Mouse (Mus musculus) embryonic facial prominence, embryonic 15.5 days (tissue): Measurements from ENCODE around the gene Atp1b1. TPM values are rescaled to one million over a fixed set of nuclear protein-coding genes. Genes with fewer than 3 reads are reported as not detected.
A peak's percentile ranks its signal among the peaks of the same experiment; 100 is the strongest.

Source experiments
- ATAC-seq: fragments of 200-750 bp; cut with Nextera tagmentation; 2 replicates; pipeline ENCODE4 v1.8.0; 2017; ENCODE audit warnings: low read depth, moderate TSS enrichment; ENCODE audit not compliant: insufficient number of reproducible peaks, low FRiP score, low TSS enrichment
- H3K27ac ChIP-seq: fragments of 300-500 bp; sonication (generic); replicated peaks from 2 replicates; pipeline ENCODE4 v1.5.1; 2015; ENCODE audit warnings: mild to moderate bottlenecking, inconsistent platforms
- H3K27me3 ChIP-seq: fragments of 300-500 bp; sonication (generic); 2 replicates; pipeline ENCODE4 v1.6.1; 2015; ENCODE audit warnings: inconsistent platforms
- H3K36me3 ChIP-seq: fragments of 300-500 bp; sonication (generic); 2 replicates; pipeline ENCODE4 v1.6.1; 2015; ENCODE audit warnings: mild to moderate bottlenecking, inconsistent platforms
- H3K4me1 ChIP-seq: fragments of 300-500 bp; sonication (generic); 2 replicates; pipeline ENCODE4 v1.6.1; 2015; ENCODE audit warnings: inconsistent platforms
- H3K4me2 ChIP-seq: fragments of 300-500 bp; sonication (generic); replicated peaks from 2 replicates; pipeline ENCODE4 v1.6.1; 2015; ENCODE audit warnings: mild to moderate bottlenecking, inconsistent platforms
- H3K4me3 ChIP-seq: fragments of 300-500 bp; sonication (generic); replicated peaks from 2 replicates; pipeline ENCODE4 v1.5.1; 2015; ENCODE audit warnings: mild to moderate bottlenecking, inconsistent platforms
- H3K9ac ChIP-seq: fragments of 300-500 bp; sonication (generic); 2 replicates; pipeline ENCODE4 v1.6.1; 2015; ENCODE audit warnings: inconsistent platforms
- H3K9me3 ChIP-seq: fragments of 300-500 bp; sonication (generic); replicated peaks from 2 replicates; pipeline ENCODE4 v1.6.1; 2016; ENCODE audit warnings: inconsistent platforms
- WGBS: fragments of 180-500 bp; shearing (Covaris S2); methylation state at CpG from one replicate; pipeline ENCODE4 v1.1.7; 2015; 5-methylcytosine and 5-hydroxymethylcytosine counted together
- polyA plus RNA-seq: library from polyadenylated mRNA; unstranded; fragments of >200 nt; fragmentation: Nextera tagmentation; extraction: Ambion mirVana; gene quantifications from 2 replicates; pipeline ENCODE4 v1.2.1, GENCODE M21; 2015

Gene Atp1b1
- polyA plus RNA-seq, 1 experiment from 2014 or later, result 49.7 TPM

DNA sequence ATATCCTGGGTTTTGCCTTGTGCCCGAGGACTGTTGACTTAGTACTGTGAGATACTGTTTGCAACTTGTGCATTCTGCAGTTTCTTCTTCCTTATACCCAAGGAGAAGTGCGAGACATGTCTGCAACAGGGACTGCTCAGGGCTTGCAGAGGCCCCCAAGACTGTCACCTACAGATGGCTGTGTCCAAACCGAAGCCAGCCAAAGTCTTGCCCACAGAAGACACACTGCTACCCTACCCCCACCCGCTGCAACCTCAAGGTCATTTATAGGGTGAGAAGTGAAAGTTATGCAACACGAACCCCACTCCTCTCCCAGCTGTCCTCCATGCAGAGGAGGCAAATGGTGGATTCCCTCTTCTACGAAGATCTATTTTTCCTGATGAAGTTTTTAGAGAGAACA is 5.6 kb downstream of the Atp1b1 start:
- H3K9ac ChIP-seq, result no peak overlapping the region
- H3K27me3 ChIP-seq, result peaks cover 27% of the 10 kb centered on the region
- no peaks in the 10 kb centered on the region for H3K9me3 ChIP-seq
- H3K4me1 ChIP-seq, result peaks cover 17% of the 10 kb centered on the region
- H3K36me3 ChIP-seq, result no peaks in the 10 kb centered on the region
- H3K4me2 ChIP-seq, result no peak overlapping the region
- no peak overlapping the region for H3K4me3 ChIP-seq
- H3K27ac ChIP-seq, result no peak overlapping the region
- 82% methylated on average over 6 of the region's 6 CpGs for WGBS
- no peak for ATAC-seq

- no peak overlapping the region for H3K27ac ChIP-seq
- ATAC-seq, result no peak
- no peaks in the 10 kb centered on the region for H3K9me3 ChIP-seq
- peaks cover 7% of the 10 kb centered on the region; the same call in 1 of the 2 replicates for H3K4me1 ChIP-seq
- 83% methylated on average over 5 of the region's 5 CpGs for WGBS
- no peaks in the 10 kb centered on the region for H3K36me3 ChIP-seq
- no peak overlapping the region for H3K9ac ChIP-seq
- peaks cover 15% of the 10 kb centered on the region for H3K27me3 ChIP-seq
- H3K4me2 ChIP-seq, result no peak overlapping the region
- no peak overlapping the region for H3K4me3 ChIP-seq
Measured at GRCm38 (mm10) chr1:164451346-164451745, 6.8 kb downstream of the Atp1b1 start.

- no peak for ATAC-seq
- H3K4me3 ChIP-seq, result no peak overlapping the region
- H3K27ac ChIP-seq, result no peak overlapping the region
- H3K4me1 ChIP-seq, result peaks cover 7% of the 10 kb centered on the region; the same call in 1 of the 2 replicates
- H3K36me3 ChIP-seq, result no peaks in the 10 kb centered on the region
- 81% methylated on average over 4 of the region's 4 CpGs for WGBS
- peaks cover 8% of the 10 kb centered on the region for H3K27me3 ChIP-seq
- H3K4me2 ChIP-seq, result no peak overlapping the region
- H3K9ac ChIP-seq, result no peak overlapping the region
- H3K9me3 ChIP-seq, result no peaks in the 10 kb centered on the region
Measured at GRCm38 (mm10) chr1:164450644-164451043, 7.5 kb downstream of the Atp1b1 start.

DNA sequence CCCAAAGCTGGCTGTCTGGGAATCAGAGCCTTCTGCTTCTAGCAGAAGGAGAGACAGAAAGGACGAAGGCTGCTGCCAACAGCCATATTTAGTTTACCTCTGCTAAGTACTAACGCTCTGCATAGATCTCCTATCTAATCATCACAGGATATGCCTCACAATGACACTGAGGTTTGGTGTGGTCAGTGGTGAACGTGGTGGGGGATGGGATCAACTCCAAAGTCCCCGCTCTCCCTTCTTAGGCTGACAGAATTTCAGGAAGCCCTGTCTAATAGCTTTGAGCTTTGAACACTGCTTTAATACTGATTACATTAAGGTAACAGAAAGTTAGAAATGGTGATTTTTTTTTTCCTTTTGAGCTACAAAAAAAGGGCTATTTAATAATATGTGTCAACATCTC is 7.9 kb downstream of the Atp1b1 start:
- Histone ChIP-seq H3K27ac (no peak overlapping the region), H3K36me3 (no peaks in the 10 kb centered on the region), H3K4me1 (peaks cover 7% of the 10 kb centered on the region; the same call in 1 of the 2 replicates), H3K4me3 (no peak overlapping the region), H3K27me3 (peaks cover 7% of the 10 kb centered on the region; the same call in 1 of the 2 replicates), H3K9ac (no peak overlapping the region), H3K9me3 (no peaks in the 10 kb centered on the region), H3K4me2 (no peak overlapping the region)
- 71% methylated on average over 4 of the region's 4 CpGs for WGBS
- no peak for ATAC-seq

DNA sequence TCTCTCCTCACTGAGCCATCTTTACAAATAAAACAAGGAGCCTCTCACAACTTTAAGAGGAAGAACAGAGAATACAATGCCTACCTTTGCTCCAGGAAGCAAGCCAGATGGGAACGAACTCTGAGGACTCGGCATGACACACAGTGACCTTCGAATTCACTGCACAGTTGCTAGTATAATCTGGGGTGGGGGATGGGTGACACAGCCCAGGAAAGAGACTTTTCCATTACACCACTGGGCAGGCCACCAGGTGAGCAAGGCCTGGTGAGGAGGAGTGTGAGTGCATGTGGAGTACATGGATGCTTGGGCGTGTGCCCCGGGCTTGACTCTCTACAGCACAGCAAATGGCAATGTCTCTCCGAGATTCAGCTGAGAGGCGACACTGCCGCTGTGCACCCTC is 8.5 kb downstream of the Atp1b1 start:
- Histone ChIP-seq H3K4me2 (no peak overlapping the region), H3K4me1 (peaks cover 3% of the 10 kb centered on the region; the same call in 1 of the 2 replicates), H3K9ac (no peak overlapping the region), H3K27ac (no peak overlapping the region), H3K9me3 (no peaks in the 10 kb centered on the region), H3K36me3 (no peaks in the 10 kb centered on the region), H3K27me3 (peaks cover 1% of the 10 kb centered on the region; the same call in 1 of the 2 replicates), H3K4me3 (no peak overlapping the region)
- WGBS, result 79% methylated on average over 8 of the region's 8 CpGs
- ATAC-seq, result no peak

- Histone ChIP-seq H3K4me1 (no peaks in the 10 kb centered on the region), H3K36me3 (no peaks in the 10 kb centered on the region; the same call in 1 of the 2 replicates), H3K4me3 (no peak overlapping the region), H3K9ac (no peak overlapping the region), H3K27me3 (no peaks in the 10 kb centered on the region), H3K4me2 (no peak overlapping the region), H3K9me3 (no peaks in the 10 kb centered on the region), H3K27ac (no peak overlapping the region)
- 83% methylated on average over 6 of the region's 6 CpGs for WGBS
- ATAC-seq, result no peak
Measured at GRCm38 (mm10) chr1:164447521-164447920, 10.6 kb downstream of the Atp1b1 start.

DNA sequence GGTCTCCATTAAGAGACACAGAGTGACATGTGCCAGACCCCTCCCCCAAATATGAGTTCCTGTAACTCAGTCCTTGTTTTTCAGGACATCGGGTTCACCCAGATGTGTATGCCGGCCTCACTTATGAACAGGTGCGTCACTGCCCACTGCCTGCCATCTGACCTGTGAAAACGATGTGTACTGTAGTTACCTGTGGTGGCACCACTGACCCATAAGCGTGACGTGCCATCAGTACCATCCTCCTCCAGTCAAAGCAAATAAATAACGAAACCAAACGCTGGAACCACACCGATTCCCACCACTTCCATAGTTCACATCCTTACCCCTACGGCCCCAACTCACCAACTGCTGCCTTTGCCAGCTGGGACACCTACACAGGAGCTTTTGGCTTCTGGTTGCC is 11.6 kb downstream of the Atp1b1 start:
- 91% methylated on average over 10 of the region's 10 CpGs for WGBS
- Histone ChIP-seq H3K9me3 (no peaks in the 10 kb centered on the region), H3K4me1 (no peaks in the 10 kb centered on the region), H3K9ac (no peak overlapping the region), H3K36me3 (no peaks in the 10 kb centered on the region; the same call in 1 of the 2 replicates), H3K27ac (no peak overlapping the region), H3K4me2 (no peak overlapping the region), H3K27me3 (no peaks in the 10 kb centered on the region), H3K4me3 (no peak overlapping the region)
- 0 out of 2 replicates have a peak, but pooled peaks have one; percentile 12 for ATAC-seq

DNA sequence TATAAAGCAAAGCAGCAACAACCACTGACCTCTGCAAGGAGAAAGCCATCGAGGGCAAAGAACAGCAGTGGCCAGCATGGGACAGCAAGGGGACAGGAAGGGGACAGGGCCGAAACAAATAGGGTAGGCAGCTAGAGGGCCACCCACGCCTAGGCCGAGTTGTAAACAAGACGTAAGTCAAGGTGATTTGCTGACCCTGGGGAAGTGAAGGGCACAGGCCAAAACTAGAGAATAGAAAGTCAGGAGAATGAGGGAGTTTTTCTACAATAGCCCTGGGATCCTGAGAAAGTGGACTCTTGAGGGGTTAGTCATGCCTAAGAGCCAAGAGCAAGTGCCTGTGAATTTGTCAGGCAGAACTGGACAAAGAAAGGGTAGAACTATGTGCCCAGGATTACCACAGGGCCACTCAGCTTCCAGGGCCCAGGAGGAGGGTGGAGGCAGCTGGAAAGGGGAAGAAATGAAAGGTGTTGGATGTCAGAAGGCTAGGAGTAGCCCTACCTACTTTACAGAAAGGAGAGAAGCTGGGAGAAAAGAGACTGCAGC is 12.5 kb downstream of the Atp1b1 start:
- Histone ChIP-seq H3K4me3 (no peak overlapping the region), H3K9me3 (no peaks in the 10 kb centered on the region), H3K27me3 (no peaks in the 10 kb centered on the region), H3K4me1 (no peaks in the 10 kb centered on the region), H3K9ac (no peak overlapping the region), H3K4me2 (no peak overlapping the region), H3K27ac (no peak overlapping the region), H3K36me3 (no peaks in the 10 kb centered on the region; the same call in 1 of the 2 replicates)
- 90% methylated on average over 5 of the region's 5 CpGs for WGBS
- ATAC-seq, result no peak

GRCm38 (mm10) chr1:164441408-164441974 is 16.7 kb downstream of the Atp1b1 start:
- H3K27ac ChIP-seq, result no peak overlapping the region
- whole genome bisulfite sequencing, result 77% methylated on average over 18 of the region's 18 CpGs
- H3K36me3 ChIP-seq, result peaks cover 14% of the 10 kb centered on the region; the same call in 1 of the 2 replicates
- H3K9ac ChIP-seq, result no peak overlapping the region
- no peaks in the 10 kb centered on the region for H3K4me1 ChIP-seq
- no peak overlapping the region for H3K4me3 ChIP-seq
- ATAC-seq, result no peak
- H3K4me2 ChIP-seq, result no peak overlapping the region
- H3K27me3 ChIP-seq, result no peaks in the 10 kb centered on the region
- no peaks in the 10 kb centered on the region for H3K9me3 ChIP-seq

GRCm38 (mm10) chr1:164440708-164441407 is 17.3 kb downstream of the Atp1b1 start:
- Histone ChIP-seq H3K4me3 (no peak overlapping the region), H3K4me1 (no peaks in the 10 kb centered on the region), H3K36me3 (peaks cover 18% of the 10 kb centered on the region; the same call in 1 of the 2 replicates), H3K9me3 (no peaks in the 10 kb centered on the region), H3K4me2 (no peak overlapping the region), H3K27ac (no peak overlapping the region), H3K9ac (no peak overlapping the region), H3K27me3 (no peaks in the 10 kb centered on the region)
- no peak for ATAC-seq
- WGBS, result 85% methylated on average over 11 of the region's 11 CpGs

GRCm38 (mm10) chr1:164440230-164440629 is 17.9 kb downstream of the Atp1b1 start:
- no peak for ATAC-seq
- WGBS, result 83% methylated on average over 6 of the region's 6 CpGs

More at GRCm38 (mm10) chr1:164440230-164440629, 17.9 kb downstream of the Atp1b1 start:
- Histone ChIP-seq H3K4me3 (no peak overlapping the region), H3K4me2 (no peak overlapping the region), H3K27ac (no peak overlapping the region), H3K4me1 (no peaks in the 10 kb centered on the region), H3K9ac (no peak overlapping the region), H3K27me3 (no peaks in the 10 kb centered on the region), H3K36me3 (peaks cover 18% of the 10 kb centered on the region; the same call in 1 of the 2 replicates), H3K9me3 (no peaks in the 10 kb centered on the region)
